Mouse (Mus musculus) erythroblast, embryonic 14.5 days (primary cell): ENCODE data around the gene Olfr1148.

ENCODE experiments used
- GATA1 ChIP-seq: IDR thresholded peaks from 2 replicates; pipeline ENCODE4 v1.6.1; 2012; ENCODE audit warnings: low read length, inconsistent platforms, mixed read lengths
- TAL1 ChIP-seq: IDR thresholded peaks from 3 replicates; pipeline ENCODE4 v1.6.1; 2012; ENCODE audit warnings: low read length, inconsistent platforms, mixed read lengths

- TF ChIP-seq GATA1, result no peak
- TF ChIP-seq TAL1, result no peak
These were observed at the start of gene Olfr1148 for GRCm38 (mm10) chr2:87830233-87830632.
